Mouse (Mus musculus) MEL (cell line): ENCODE data around the gene Cope. TPM values are rescaled to one million over a fixed set of nuclear protein-coding genes. Genes with fewer than 3 reads are reported as not detected.
A peak's percentile ranks its signal among the peaks of the same experiment; 100 is the strongest.

Experiments used
- DNase-seq: peaks from one replicate; pipeline ENCODE4 v3.0.0; 2011; ENCODE audit warnings: low read depth, low spot score
- H3K27ac ChIP-seq: 2 replicates; pipeline ENCODE4 v1.5.1; 2012; ENCODE audit warnings: low read depth, mild to moderate bottlenecking, control low read depth, low read length, moderate library complexity; ENCODE audit not compliant: control insufficient read depth
- H3K27me3 ChIP-seq, 2 experiments: fragments of 150-350 bp in 1 of 2; sonication (generic) in 1 of 2; 2 replicates each; pipeline ENCODE4 v1.6.1; 2012; ENCODE audit warnings: low read length in 2 of 2, mild to moderate bottlenecking in 2 of 2, improper control_type of control experiment in 1 of 2, moderate library complexity in 1 of 2; ENCODE audit not compliant: insufficient read depth in 2 of 2, control insufficient read depth in 1 of 2
- H3K36me3 ChIP-seq, 2 experiments: 2 replicates each; pipeline ENCODE4 v1.6.1; 2012 to 2014; ENCODE audit warnings: low read length in 2 of 2, improper control_type of control experiment in 1 of 2, inconsistent platforms in 1 of 2, mild to moderate bottlenecking in 1 of 2; ENCODE audit not compliant: insufficient read depth in 2 of 2, control insufficient read depth in 1 of 2
- H3K4me1 ChIP-seq, 2 experiments: fragments of 150-350 bp in 1 of 2; sonication (generic) in 1 of 2; 2 replicates each; pipeline ENCODE4 v1.6.1; 2012; ENCODE audit warnings: low read length in 2 of 2, improper control_type of control experiment in 1 of 2, mild to moderate bottlenecking in 1 of 2; ENCODE audit not compliant: insufficient read depth in 2 of 2, control insufficient read depth in 1 of 2
- H3K4me3 ChIP-seq, 2 experiments: fragments of 150-350 bp in 1 of 2; sonication (generic) in 1 of 2; 2 replicates each; pipeline ENCODE4 v1.5.1; 2012; ENCODE audit warnings: low read depth in 2 of 2, low read length in 2 of 2, mild to moderate bottlenecking in 2 of 2, moderate library complexity in 2 of 2, control low read depth in 1 of 2, improper control_type of control experiment in 1 of 2; ENCODE audit not compliant: control insufficient read depth in 1 of 2, insufficient read depth in 1 of 2
- H3K79me2 ChIP-seq: 2 replicates; pipeline ENCODE4 v1.6.1; 2012; ENCODE audit warnings: mild to moderate bottlenecking, low read length, moderate library complexity; ENCODE audit not compliant: control insufficient read depth, poor library complexity, insufficient read depth
- H3K9ac ChIP-seq: 2 replicates; pipeline ENCODE4 v1.6.1; 2012; ENCODE audit warnings: low read depth, mild to moderate bottlenecking, control low read depth, low read length, moderate library complexity; ENCODE audit not compliant: control insufficient read depth, poor library complexity, severe bottlenecking
- H3K9me3 ChIP-seq: fragments of 150-350 bp; sonication (generic); replicated peaks from 2 replicates; pipeline ENCODE4 v1.6.1; 2012; ENCODE audit warnings: mild to moderate bottlenecking, low read length, improper control_type of control experiment, moderate library complexity; ENCODE audit not compliant: insufficient read depth
- CTCF ChIP-seq, 3 experiments: IDR thresholded peaks in 2 of 3; conservative IDR thresholded peaks in 1 of 3; 2 replicates each; pipeline ENCODE4 v1.5.1; 2011 to 2012; ENCODE audit warnings: low read length in 3 of 3, low read depth in 2 of 3, mild to moderate bottlenecking in 2 of 3, improper control_type of control experiment in 1 of 3, inconsistent platforms in 1 of 3, mixed read lengths in 1 of 3, moderate library complexity in 1 of 3; ENCODE audit not compliant: control insufficient read depth in 1 of 3, insufficient read depth in 1 of 3, poor library complexity in 1 of 3, severe bottlenecking in 1 of 3
- EP300 ChIP-seq, 2 experiments: IDR thresholded peaks; 2 replicates each; pipeline ENCODE4 v1.6.1; 2011; ENCODE audit warnings: improper control_type of control experiment in 2 of 2, low read length in 2 of 2, low read depth in 1 of 2, mild to moderate bottlenecking in 1 of 2
- HCFC1 ChIP-seq: IDR thresholded peaks from 2 replicates; pipeline ENCODE4 v1.6.1; 2012; ENCODE audit warnings: low read depth, mild to moderate bottlenecking, inconsistent platforms, low read length, improper control_type of control experiment, moderate library complexity
- JUND ChIP-seq: IDR thresholded peaks from 2 replicates; pipeline ENCODE4 v1.6.1; 2011; ENCODE audit warnings: low read depth, mild to moderate bottlenecking, improper control_type of control experiment, low read length
- MAX ChIP-seq: IDR thresholded peaks from 2 replicates; pipeline ENCODE4 v1.6.1; 2011; ENCODE audit warnings: low read length, improper control_type of control experiment
- MXI1 ChIP-seq: IDR thresholded peaks from 2 replicates; pipeline ENCODE4 v1.6.1; 2011; ENCODE audit warnings: mild to moderate bottlenecking, low read depth, low read length, improper control_type of control experiment
- POLR2AphosphoS5 ChIP-seq: IDR thresholded peaks from 2 replicates; pipeline ENCODE4 v1.6.1; 2012; ENCODE audit warnings: low read depth, borderline replicate concordance, mild to moderate bottlenecking, inconsistent platforms, low read length, moderate library complexity, mixed read lengths
- RAD21 ChIP-seq: IDR thresholded peaks from 2 replicates; pipeline ENCODE4 v1.6.1; 2011; ENCODE audit warnings: mild to moderate bottlenecking, low read depth, low read length, improper control_type of control experiment
- SMC3 ChIP-seq: IDR thresholded peaks from 2 replicates; pipeline ENCODE4 v1.6.1; 2011; ENCODE audit warnings: low read depth, low read length, improper control_type of control experiment
- USF2 ChIP-seq, 2 experiments: IDR thresholded peaks; 2 replicates each; pipeline ENCODE4 v1.6.1; 2011 to 2012; ENCODE audit warnings: improper control_type of control experiment in 2 of 2, low read length in 2 of 2, borderline replicate concordance in 1 of 2, inconsistent platforms in 1 of 2, low read depth in 1 of 2, mild to moderate bottlenecking in 1 of 2; ENCODE audit not compliant: insufficient read depth in 1 of 2
- ZC3H11A ChIP-seq: IDR thresholded peaks from 2 replicates; pipeline ENCODE4 v1.6.1; 2012; ENCODE audit warnings: low read depth, mild to moderate bottlenecking, inconsistent platforms, low read length, improper control_type of control experiment
- ZKSCAN1 ChIP-seq: IDR thresholded peaks from 2 replicates; pipeline ENCODE4 v1.6.1; 2012; ENCODE audit warnings: low read depth, mild to moderate bottlenecking, inconsistent platforms, low read length, improper control_type of control experiment, moderate library complexity
- ZMIZ1 ChIP-seq: IDR thresholded peaks from 2 replicates; pipeline ENCODE4 v1.6.1; 2012; ENCODE audit warnings: low read depth, mild to moderate bottlenecking, inconsistent platforms, low read length, improper control_type of control experiment, moderate library complexity
- polyA plus RNA-seq, 2 experiments: library from polyadenylated mRNA; stranded (reverse) in 1 of 2; unstranded in 1 of 2; fragments of >175 nt in 1 of 2; fragments of >200 nt in 1 of 2; gene quantifications; 2 replicates each; pipeline versions ENCODE4 v1.2.1 to v1.2.4; 2012; ENCODE audit warnings: low replicate concordance in 2 of 2, low read depth in 1 of 2; ENCODE audit not compliant: insufficient read length in 2 of 2, insufficient read depth in 1 of 2, missing spikeins in 1 of 2
- total RNA-seq: library from RNA; depleted of rRNA; stranded (reverse); fragments of 300-350 nt; gene quantifications from 2 replicates; pipeline ENCODE4 v1.2.3, GENCODE M21; 2012

Gene Cope
- total and polyA plus RNA-seq, 3 experiments = 132 to 232 TPM; not detected in 1

GRCm38 (mm10) chr8:70302901-70303300, 583 bp downstream of the Cope start:
- DNase-seq = no peak
- Histone ChIP-seq H3K4me1 (peaks cover 4 to 12% of the 10 kb centered on the region in 2 experiments), H3K9me3 (no peaks in the 10 kb centered on the region), H3K27me3 (no peaks in the 10 kb centered on the region), H3K4me3 (peak overlapping the region; percentile 60 to 91), H3K9ac (peak overlapping the region; percentile 93), H3K36me3 (peaks cover 2 to 6% of the 10 kb centered on the region in 2 experiments), H3K27ac (peak overlapping the region; percentile 82), H3K79me2 (peaks cover 34% of the 10 kb centered on the region)
- no peak for TF ChIP-seq RAD21
- 0 out of 2 replicates have a peak, but pooled peaks have one; percentile 2 for TF ChIP-seq MAX

GRCm38 (mm10) chr8:70309311-70309710, 7.0 kb downstream of the Cope start:
- TF ChIP-seq EP300 (IDR thresholded peaks at IDR 0.05; ENCODE audit: low read depth in 1 of 2, low read length in 2 of 2) (no peak), USF2 (IDR thresholded peaks at IDR 0.05; ENCODE audit: borderline replicate concordance in 1 of 2, insufficient read depth in 1 of 2, low read depth in 1 of 2, low read length in 2 of 2) (no peak), ZC3H11A (peak; percentile 36; the same call in 1 of the 2 replicates), SMC3 (peak; percentile 62), RAD21 (peak; percentile 61), ZMIZ1 (no peak), HCFC1 (no peak), CTCF (IDR thresholded peaks at IDR 0.05 in 2 of 3, conservative IDR thresholded peaks at IDR 0.05 in 1 of 3; ENCODE audit: control insufficient read depth in 1 of 3, insufficient read depth in 1 of 3, low read depth in 2 of 3, low read length in 3 of 3, poor library complexity in 1 of 3, severe bottlenecking in 1 of 3) (peak; percentile 73 to 84 (median 79)), ZKSCAN1 (no peak)
- no peaks in the 10 kb centered on the region for H3K27me3 ChIP-seq
- H3K4me3 ChIP-seq = no peak overlapping the region
- H3K9ac ChIP-seq = no peak overlapping the region
- no peaks in the 10 kb centered on the region for H3K4me1 ChIP-seq
- H3K27ac ChIP-seq = no peak overlapping the region
- H3K79me2 ChIP-seq = no peaks in the 10 kb centered on the region; the same call in 1 of the 2 replicates
- H3K36me3 ChIP-seq = peaks cover 0 to 5% of the 10 kb centered on the region in 2 experiments; a peak in 2 of 4 replicates
- no peaks in the 10 kb centered on the region for H3K9me3 ChIP-seq
- peak; percentile 72 for DNase-seq

GRCm38 (mm10) chr8:70313399-70313798, 11.1 kb downstream of the Cope start:
- Histone ChIP-seq H3K27me3 (no peaks in the 10 kb centered on the region), H3K27ac (no peak overlapping the region), H3K36me3 (peaks cover 0 to 3% of the 10 kb centered on the region in 2 experiments; a peak in 1 of 4 replicates), H3K4me3 (no peak overlapping the region), H3K9ac (no peak overlapping the region), H3K9me3 (no peaks in the 10 kb centered on the region), H3K79me2 (peaks cover 1% of the 10 kb centered on the region; the same call in 1 of the 2 replicates), H3K4me1 (peaks cover 2 to 6% of the 10 kb centered on the region in 2 experiments; a peak in 3 of 4 replicates)
- TF ChIP-seq POLR2AphosphoS5 (no peak), JUND (no peak), MXI1 (peak; percentile 48; the same call in 1 of the 2 replicates), ZMIZ1 (no peak), USF2 (IDR thresholded peaks at IDR 0.05; ENCODE audit: borderline replicate concordance in 1 of 2, insufficient read depth in 1 of 2, low read depth in 1 of 2, low read length in 2 of 2) (no peak)
- peak; percentile 35 for DNase-seq
